Mouse (Mus musculus): ENCODE data around the gene Apol9b.
"Not testable (repeated sequence)": the region's sequence is repeated elsewhere in the genome, so short reads cannot be mapped to it uniquely, and the experiment has no call there.

GRCm38 (mm10) chr15:77732851-77733250, 4.0 kb downstream of the Apol9b start:
- TF ChIP-seq POLR2A (IDR thresholded peaks at IDR 0.05; ENCODE audit: low read depth, low read length); CTCF (conservative IDR thresholded peaks at IDR 0.05; ENCODE audit: insufficient read depth, insufficient read length, low read depth, low read length): not testable (repeated sequence)
